Mouse (Mus musculus) right cerebral cortex, adult 18-20 months (tissue): ENCODE results near the gene Olfr1241.

Experiments used
- DNase-seq: peaks from one replicate; pipeline ENCODE4 v3.0.0; 2022; ENCODE audit warnings: mixed read lengths

The Olfr1241 gene

GRCm38 (mm10) chr2:89487026-89487425 lies at the start of gene Olfr1241:
Gene Olfr1241, minus strand, starts transcription at chr2:89487126.
- no peak for DNase-seq

GRCm38 (mm10) chr2:89531387-89531786 lies 44.5 kb upstream of the Olfr1241 start, which contains the start of gene Olfr1243:
Gene Olfr1243, minus strand, starts transcription at chr2:89531487.
- no peak for DNase-seq

GRCm38 (mm10) chr2:89498235-89498634 lies 11.3 kb upstream of the Olfr1241 start, which contains the start of gene Olfr1242:
Gene Olfr1242, minus strand, starts transcription at chr2:89498335.
- no peak for DNase-seq

- no peak for DNase-seq
These were observed 44.0 kb downstream of the Olfr1241 start, which contains the start of gene Olfr1240 for GRCm38 (mm10) chr2:89442900-89443299. Gene Olfr1240, minus strand, starts transcription at chr2:89443000.
